Mouse (Mus musculus): ENCODE data around the gene Rab7b. TPM values are rescaled to one million over a fixed set of nuclear protein-coding genes. Genes with fewer than 3 reads are reported as not detected.
A peak's percentile ranks its signal among the peaks of the same experiment; 100 is the strongest.

The Rab7b gene
- total and polyA plus RNA-seq, 2 experiments from 2014 or later = 2.8 to 3.1 TPM

GRCm38 (mm10) chr1:131655601-131656000 lies 32.9 kb upstream of the Rab7b start:
- Histone ChIP-seq H3K9me3 (replicated peaks; ENCODE audit: control insufficient read depth, low read length) (no peaks in the 10 kb centered on the region), H3K36me3 (replicated peaks; ENCODE audit: control insufficient read depth, insufficient read depth, low read length) (no peaks in the 10 kb centered on the region), H3K27me3 (ENCODE audit: control insufficient read depth, insufficient read depth, low read length) (no peaks in the 10 kb centered on the region), H3K27ac (ENCODE audit: low read depth) (no peak overlapping the region), H3K9ac (replicated peaks; ENCODE audit: low read depth, low read length) (no peak overlapping the region), H3K4me3 (ENCODE audit: low read depth, low read length) (no peak overlapping the region), H3K4me1 (ENCODE audit: control insufficient read depth, insufficient read depth) (peaks cover 3% of the 10 kb centered on the region; the same call in 1 of the 2 replicates), H3K4me2 (ENCODE audit: low read depth, low read length) (no peak overlapping the region)
- DNase-seq (ENCODE audit: low spot score) = no peak
- WGBS = 75% methylated on average over 6 of the region's 6 CpGs
- no peak for ATAC-seq (ENCODE audit: insufficient read depth, low read depth)
- no peak for TF ChIP-seq EP300 (IDR thresholded peaks at IDR 0.05; ENCODE audit: low read depth)
- TF ChIP-seq CTCF (IDR thresholded peaks at IDR 0.05; ENCODE audit: low read depth) = no peak

GRCm38 (mm10) chr1:131657945-131658354 lies 30.5 kb upstream of the Rab7b start:
- Histone ChIP-seq H3K27me3 (ENCODE audit: control insufficient read depth, insufficient read depth, low read length) (no peaks in the 10 kb centered on the region), H3K27ac (ENCODE audit: low read depth) (no peak overlapping the region), H3K4me1 (ENCODE audit: control insufficient read depth, insufficient read depth) (peaks cover 3% of the 10 kb centered on the region; the same call in 1 of the 2 replicates), H3K4me2 (ENCODE audit: low read depth, low read length) (peak overlapping the region; percentile 32; the same call in 1 of the 2 replicates), H3K9me3 (replicated peaks; ENCODE audit: control insufficient read depth, low read length) (no peaks in the 10 kb centered on the region), H3K4me3 (ENCODE audit: low read depth, low read length) (no peak overlapping the region), H3K36me3 (replicated peaks; ENCODE audit: control insufficient read depth, insufficient read depth, low read length) (no peaks in the 10 kb centered on the region), H3K9ac (replicated peaks; ENCODE audit: low read depth, low read length) (no peak overlapping the region)
- under 1% methylated on average over 11 of the region's 11 CpGs for WGBS
- DNase-seq (ENCODE audit: low spot score) (peak; percentile 95), ATAC-seq (ENCODE audit: insufficient read depth, low read depth) (peak; percentile 68; the same call in 1 of the 2 replicates)
- no peak for TF ChIP-seq EP300 (IDR thresholded peaks at IDR 0.05; ENCODE audit: low read depth)
- peak; percentile 95 for TF ChIP-seq CTCF (IDR thresholded peaks at IDR 0.05; ENCODE audit: low read depth)

- DNase-seq (ENCODE audit: low spot score) (no peak), ATAC-seq (ENCODE audit: insufficient read depth, low read depth) (no peak)
- 52% methylated on average over 5 of the region's 5 CpGs for WGBS
- no peaks in the 10 kb centered on the region for H3K9me3 ChIP-seq (replicated peaks; ENCODE audit: control insufficient read depth, low read length)
- H3K9ac ChIP-seq (replicated peaks; ENCODE audit: low read depth, low read length) = no peak overlapping the region
- TF ChIP-seq CTCF (IDR thresholded peaks at IDR 0.05; ENCODE audit: low read depth) (no peak), EP300 (IDR thresholded peaks at IDR 0.05; ENCODE audit: low read depth) (no peak)
- peaks cover 3% of the 10 kb centered on the region; the same call in 1 of the 2 replicates for H3K4me1 ChIP-seq (ENCODE audit: control insufficient read depth, insufficient read depth)
- no peak overlapping the region for H3K27ac ChIP-seq (ENCODE audit: low read depth)
- no peaks in the 10 kb centered on the region for H3K27me3 ChIP-seq (ENCODE audit: control insufficient read depth, insufficient read depth, low read length)
- no peak overlapping the region for H3K4me3 ChIP-seq (ENCODE audit: low read depth, low read length)
- H3K4me2 ChIP-seq (ENCODE audit: low read depth, low read length) = no peak overlapping the region
- H3K36me3 ChIP-seq (replicated peaks; ENCODE audit: control insufficient read depth, insufficient read depth, low read length) = no peaks in the 10 kb centered on the region
Measured at GRCm38 (mm10) chr1:131659512-131660085, 28.9 kb upstream of the Rab7b start.

GRCm38 (mm10) chr1:131660266-131660665 lies 28.2 kb upstream of the Rab7b start:
- DNase-seq (ENCODE audit: low spot score) (no peak), ATAC-seq (ENCODE audit: insufficient read depth, low read depth) (no peak)
- 84% methylated on average over 2 of the region's 2 CpGs for WGBS
- no peaks in the 10 kb centered on the region for H3K36me3 ChIP-seq (replicated peaks; ENCODE audit: control insufficient read depth, insufficient read depth, low read length)
- peaks cover 3% of the 10 kb centered on the region; the same call in 1 of the 2 replicates for H3K4me1 ChIP-seq (ENCODE audit: control insufficient read depth, insufficient read depth)
- no peak overlapping the region for H3K4me3 ChIP-seq (ENCODE audit: low read depth, low read length)
- TF ChIP-seq CTCF (IDR thresholded peaks at IDR 0.05; ENCODE audit: low read depth) (no peak), EP300 (IDR thresholded peaks at IDR 0.05; ENCODE audit: low read depth) (no peak)
- H3K27me3 ChIP-seq (ENCODE audit: control insufficient read depth, insufficient read depth, low read length) = no peaks in the 10 kb centered on the region
- H3K4me2 ChIP-seq (ENCODE audit: low read depth, low read length) = no peak overlapping the region
- no peak overlapping the region for H3K9ac ChIP-seq (replicated peaks; ENCODE audit: low read depth, low read length)
- H3K9me3 ChIP-seq (replicated peaks; ENCODE audit: control insufficient read depth, low read length) = no peaks in the 10 kb centered on the region
- no peak overlapping the region for H3K27ac ChIP-seq (ENCODE audit: low read depth)

GRCm38 (mm10) chr1:131660716-131661472 lies 27.6 kb upstream of the Rab7b start:
- ATAC-seq (ENCODE audit: insufficient read depth, low read depth) (no peak), DNase-seq (ENCODE audit: low spot score) (no peak)
- Histone ChIP-seq H3K4me3 (ENCODE audit: low read depth, low read length) (no peak overlapping the region), H3K4me2 (ENCODE audit: low read depth, low read length) (no peak overlapping the region), H3K36me3 (replicated peaks; ENCODE audit: control insufficient read depth, insufficient read depth, low read length) (no peaks in the 10 kb centered on the region), H3K27me3 (ENCODE audit: control insufficient read depth, insufficient read depth, low read length) (no peaks in the 10 kb centered on the region), H3K9ac (replicated peaks; ENCODE audit: low read depth, low read length) (no peak overlapping the region), H3K27ac (ENCODE audit: low read depth) (no peak overlapping the region), H3K9me3 (replicated peaks; ENCODE audit: control insufficient read depth, low read length) (no peaks in the 10 kb centered on the region), H3K4me1 (ENCODE audit: control insufficient read depth, insufficient read depth) (peaks cover 3% of the 10 kb centered on the region; the same call in 1 of the 2 replicates)
- no peak for TF ChIP-seq CTCF (IDR thresholded peaks at IDR 0.05; ENCODE audit: low read depth)
- TF ChIP-seq EP300 (IDR thresholded peaks at IDR 0.05; ENCODE audit: low read depth) = no peak
- WGBS = 76% methylated on average over 7 of the region's 7 CpGs

Measured in heart, postnatal 0 days (tissue).